Mouse (Mus musculus) kidney, adult 2 months (tissue): ENCODE measurements around the gene Kcnk1.
A peak's percentile ranks its signal among the peaks of the same experiment; 100 is the strongest.

Experiments
- CTCF ChIP-seq: fragments of 200-500 bp; conservative IDR thresholded peaks from 2 replicates; pipeline ENCODE4 v1.5.1; 2011; ENCODE audit warnings: low read depth, mild to moderate bottlenecking, control low read depth, low read length, moderate library complexity, mixed read lengths; ENCODE audit not compliant: insufficient read depth, insufficient read length
- POLR2A ChIP-seq: fragments of 200-500 bp; IDR thresholded peaks from one replicate; pipeline ENCODE4 v1.6.1; 2011; ENCODE audit warnings: low read depth, low read length, control low read depth

DNA sequence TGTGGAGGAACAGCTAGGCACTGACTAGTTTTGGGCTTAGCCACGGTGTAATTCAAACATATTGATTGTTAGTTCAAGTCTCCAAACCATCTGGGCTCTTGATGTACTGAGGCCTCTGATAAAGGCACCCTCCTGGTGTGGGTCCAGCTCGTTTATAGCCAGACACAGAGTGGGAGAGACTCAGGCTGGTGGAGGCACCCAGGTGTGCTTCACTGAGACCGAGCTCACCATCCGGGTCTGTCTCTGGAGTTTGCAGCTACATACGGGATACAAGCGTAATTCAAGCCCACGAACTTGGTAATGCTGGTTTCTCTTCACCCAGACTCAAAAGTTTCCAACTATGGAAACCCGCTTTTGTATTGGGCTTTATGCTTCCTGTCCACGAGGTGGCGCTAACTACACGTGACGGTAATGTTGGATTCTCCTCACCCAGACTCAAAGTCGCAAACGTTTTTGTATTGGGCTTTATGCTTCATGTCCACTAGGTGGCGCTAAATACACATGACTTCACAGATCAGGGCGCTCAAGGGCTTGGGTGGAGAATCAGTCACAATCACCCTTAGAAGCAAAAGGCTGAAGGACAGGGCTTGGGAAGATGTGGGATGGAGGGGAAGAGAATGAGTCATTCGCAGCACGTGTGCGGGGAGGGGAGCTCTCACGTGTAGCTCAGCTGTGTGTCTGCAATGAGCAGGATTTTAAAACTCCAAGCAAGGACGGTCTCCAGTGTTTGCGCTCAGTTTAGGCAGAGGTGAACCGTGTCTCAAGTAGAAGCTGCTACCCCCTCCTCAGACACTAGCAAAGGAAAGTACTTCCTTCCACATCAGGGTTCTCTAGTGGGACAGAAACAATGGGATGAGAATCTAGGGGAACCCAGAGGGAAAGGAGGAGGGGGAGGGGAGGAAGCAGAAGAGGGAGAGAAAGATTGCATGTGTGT lies 44.7 kb upstream of the Kcnk1 start:
- no peak for TF ChIP-seq POLR2A
- peak; percentile 96 for TF ChIP-seq CTCF
